Mouse (Mus musculus) megakaryocyte progenitor cell, adult 5-6 weeks (primary cell): ENCODE results near the gene Sf3b6. TPM values are rescaled to one million over a fixed set of nuclear protein-coding genes. Genes with fewer than 3 reads are reported as not detected.

Experiments used
- ATAC-seq: replicated peaks from 2 replicates; pipeline ENCODE4 v1.8.0; 2016; ENCODE audit warnings: mild to moderate bottlenecking, moderate TSS enrichment, inconsistent platforms; ENCODE audit not compliant: poor library complexity
- total RNA-seq, 2 experiments: library from RNA; stranded (forward) in 1 of 2; stranded (reverse) in 1 of 2; fragments of 157-497, 149-512 nt in 1 of 2; fragments of 200-1000 nt in 1 of 2; gene quantifications; 2 replicates each; pipeline versions ENCODE4 v1.2.3 to v1.2.4; 2015 to 2017

Gene Sf3b6
- total RNA-seq, 2 experiments from 2014 or later = 158 to 286 TPM

DNA sequence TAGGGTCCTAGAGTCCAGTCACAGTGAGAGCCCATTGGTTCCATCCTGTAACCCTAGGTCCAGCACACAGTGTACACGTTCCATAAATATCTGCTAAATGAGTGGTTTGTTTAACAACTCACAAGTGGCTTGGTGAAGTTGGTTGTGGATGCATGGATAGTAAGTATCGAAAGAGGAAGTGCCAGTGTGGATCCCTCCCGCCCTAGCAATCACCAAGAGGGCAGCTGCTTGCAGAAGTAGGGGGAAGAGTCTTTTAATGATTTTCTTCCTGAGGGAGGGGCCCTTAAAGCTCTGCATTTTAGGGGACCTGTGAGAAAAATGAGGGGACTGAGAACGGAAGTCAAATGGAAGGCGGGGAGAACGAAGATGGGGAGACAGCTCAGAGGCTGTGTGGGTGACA is 22.7 kb downstream of the Sf3b6 start:
- peak; percentile 29 for ATAC-seq

GRCm38 (mm10) chr12:4840741-4841140 is 23.4 kb downstream of the Sf3b6 start:
- peak; percentile 15 for ATAC-seq

GRCm38 (mm10) chr12:4841392-4841887 is 24.1 kb downstream of the Sf3b6 start, which contains the start of gene Fkbp1b:
Gene Fkbp1b (minus strand): TSS chr12:4841591.
- peak; percentile 48 for ATAC-seq

- ATAC-seq = no peak
Observed at GRCm38 (mm10) chr12:4842456-4842855, 25.1 kb downstream of the Sf3b6 start.

GRCm38 (mm10) chr12:4842890-4843597 is 25.7 kb downstream of the Sf3b6 start, which contains the start of gene Wdcp:
Gene Wdcp (plus strand): TSS chr12:4843303.
- ATAC-seq = peak; percentile 81

DNA sequence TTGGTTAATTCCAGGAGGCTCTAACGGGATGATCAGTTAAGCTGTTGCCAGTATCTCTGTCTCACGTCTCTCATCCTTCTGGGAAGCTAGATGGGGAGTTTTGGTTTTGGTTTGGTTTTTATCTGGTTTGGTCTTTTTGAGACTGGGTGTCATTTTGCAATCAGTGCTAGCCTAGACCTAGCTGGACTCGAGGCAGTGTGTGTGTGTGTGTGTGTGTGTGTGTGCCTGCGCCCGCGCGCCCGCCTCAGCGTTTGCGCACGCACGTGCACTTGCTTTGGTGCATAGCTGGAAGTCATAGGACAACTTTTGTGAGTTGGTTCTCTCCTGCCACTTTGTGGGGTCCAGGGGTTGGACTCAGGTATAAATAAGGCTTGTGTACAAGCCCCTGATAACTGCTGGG is 26.4 kb downstream of the Sf3b6 start:
- peak; percentile 59 for ATAC-seq

DNA sequence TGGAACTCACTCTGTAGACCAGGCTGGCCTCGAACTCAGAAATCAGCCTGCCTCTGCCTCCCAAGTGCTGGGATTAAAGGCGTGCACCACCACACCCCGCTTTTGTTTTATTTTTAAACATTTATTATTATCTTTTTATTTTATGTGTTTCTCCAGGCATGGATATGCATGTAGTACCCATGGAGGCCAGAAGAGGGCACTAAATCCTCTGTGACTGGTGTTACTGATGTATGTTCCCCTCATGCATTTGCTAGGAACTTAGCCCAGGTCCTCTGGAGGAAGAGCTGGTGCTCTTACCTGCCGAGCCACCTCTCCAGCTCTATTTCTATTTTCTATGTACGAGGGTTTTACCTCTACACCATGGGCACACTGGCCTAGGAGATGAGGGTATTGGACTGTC is 38.8 kb downstream of the Sf3b6 start:
- 0 out of 2 replicates have a peak, but pooled peaks have one; percentile 30 for ATAC-seq

GRCm38 (mm10) chr12:4856834-4857233 is 39.5 kb downstream of the Sf3b6 start:
- ATAC-seq = no peak

GRCm38 (mm10) chr12:4859241-4859914 is 42.0 kb downstream of the Sf3b6 start:
- peak; percentile 62 for ATAC-seq

DNA sequence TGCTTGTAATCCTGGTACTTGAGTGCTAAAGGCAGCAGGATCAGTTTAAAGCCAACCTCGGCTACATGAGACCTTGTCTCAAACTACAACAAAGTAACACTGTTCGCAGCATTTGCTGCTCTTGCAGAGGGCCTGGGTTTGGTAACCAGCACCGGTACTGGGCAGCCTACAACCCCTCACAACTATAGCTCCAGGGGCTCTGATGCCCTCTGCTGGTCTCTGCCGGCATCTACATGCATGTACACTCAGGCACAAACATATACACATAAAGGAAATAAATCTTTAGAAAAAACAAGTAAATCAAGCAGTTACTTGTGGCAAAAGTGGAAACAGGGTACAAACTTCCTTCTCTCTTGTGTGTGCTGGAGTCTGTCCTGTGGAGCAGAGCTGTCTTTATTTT is 45.3 kb downstream of the Sf3b6 start:
- ATAC-seq = peak; percentile 68

- no peak for ATAC-seq
Observed at GRCm38 (mm10) chr12:4863654-4864337, 46.5 kb downstream of the Sf3b6 start.

DNA sequence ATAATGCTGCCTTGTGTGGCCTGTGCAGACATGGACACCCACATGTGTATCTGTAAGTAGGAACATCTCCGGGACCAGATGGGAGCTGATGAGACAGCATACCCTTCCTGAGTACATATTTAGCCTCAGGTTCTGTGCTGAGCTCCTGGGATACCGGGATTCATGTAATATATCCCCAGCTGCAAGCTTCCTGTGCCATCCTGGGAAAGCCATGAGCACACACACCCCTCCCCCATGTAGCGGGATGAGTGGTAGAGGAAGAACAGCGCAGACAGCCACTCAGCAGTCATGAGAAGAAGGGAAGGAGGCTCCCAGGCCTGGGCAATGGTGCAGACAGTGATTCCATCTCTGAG is 47.0 kb downstream of the Sf3b6 start:
- ATAC-seq = no peak

DNA sequence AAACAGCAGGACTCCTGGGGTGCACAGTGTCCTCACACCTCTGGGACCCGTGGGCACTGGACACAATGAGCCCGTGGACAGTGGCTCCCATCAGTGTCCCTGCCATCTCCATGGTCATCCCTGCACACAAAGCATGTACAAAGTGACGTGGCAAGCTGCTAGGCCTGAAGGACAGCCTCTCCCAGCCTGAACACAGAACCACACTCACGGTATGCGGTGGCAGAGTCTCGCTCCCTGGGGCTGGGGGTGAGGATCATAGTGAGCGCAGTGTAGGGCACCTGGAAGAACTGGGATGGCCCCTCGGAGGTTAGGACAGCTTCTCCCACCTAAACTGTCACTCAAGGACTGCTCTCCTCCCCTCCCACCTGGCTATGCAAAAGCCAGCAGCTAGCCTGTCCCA is 51.6 kb downstream of the Sf3b6 start:
- ATAC-seq = no peak

DNA sequence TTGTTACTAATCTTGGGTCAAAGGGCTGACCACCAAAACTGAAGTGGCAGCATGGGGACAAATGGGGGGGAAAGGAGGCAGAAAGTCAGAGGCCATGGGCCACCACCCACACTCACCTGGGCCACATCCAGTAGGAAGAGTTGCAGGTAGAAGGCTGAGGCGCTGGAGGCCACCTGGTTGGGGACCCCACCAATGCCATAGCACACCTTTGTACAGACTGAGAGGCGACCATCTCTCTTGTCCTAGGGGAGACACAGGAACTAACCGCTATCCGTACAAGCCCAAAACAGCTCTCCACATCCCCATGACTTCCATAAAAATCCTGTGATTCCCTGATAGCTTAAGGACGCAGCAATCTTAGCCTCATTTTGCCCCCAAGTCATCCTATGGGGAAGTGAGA is 53.9 kb downstream of the Sf3b6 start:
- no peak for ATAC-seq

DNA sequence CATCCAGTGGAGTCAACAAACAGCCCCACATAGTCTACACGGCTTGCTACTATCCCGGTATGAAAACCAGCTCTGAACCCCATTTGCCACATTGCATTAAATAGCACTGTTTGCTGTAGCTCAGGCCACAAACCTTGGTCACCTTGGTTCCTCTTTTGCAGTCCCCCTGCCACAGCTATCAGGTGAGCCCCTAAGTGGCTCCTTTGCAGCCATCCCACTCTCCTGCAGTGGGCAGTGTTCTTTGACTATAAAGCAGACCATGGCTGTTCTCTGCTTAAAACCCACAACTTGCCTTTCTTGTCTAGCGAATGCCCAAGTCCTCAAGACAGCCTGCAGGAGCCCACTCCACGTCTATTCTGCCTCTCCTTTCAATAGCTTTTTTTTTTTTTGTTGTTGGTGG is 54.9 kb downstream of the Sf3b6 start:
- ATAC-seq = no peak

DNA sequence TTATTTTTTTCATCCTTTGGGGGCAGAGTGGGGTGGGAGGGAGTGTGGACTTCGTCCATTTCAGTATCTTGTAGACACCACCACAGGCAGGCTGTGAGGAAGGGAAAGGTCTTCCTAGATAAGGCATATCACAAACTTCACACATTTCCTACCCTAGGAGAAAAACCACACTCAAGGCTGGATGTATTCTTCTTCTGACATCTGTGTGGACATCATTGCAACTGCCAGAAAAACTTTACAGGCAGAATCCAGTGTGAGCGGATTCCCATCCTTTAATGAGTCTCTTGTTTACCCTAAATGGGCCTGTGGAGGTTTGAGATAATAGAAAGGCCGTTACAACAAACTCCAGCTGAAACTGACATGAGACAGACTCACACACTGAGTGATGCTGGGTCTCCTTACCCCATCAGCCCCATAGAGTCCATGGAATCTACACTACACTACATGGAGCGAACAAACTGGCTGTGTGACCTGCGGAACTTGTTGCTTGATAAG is 55.7 kb downstream of the Sf3b6 start:
- ATAC-seq = peak; percentile 74

- 0 out of 2 replicates have a peak, but pooled peaks have one; percentile 1 for ATAC-seq
Observed at GRCm38 (mm10) chr12:4873531-4873930, 56.2 kb downstream of the Sf3b6 start.

DNA sequence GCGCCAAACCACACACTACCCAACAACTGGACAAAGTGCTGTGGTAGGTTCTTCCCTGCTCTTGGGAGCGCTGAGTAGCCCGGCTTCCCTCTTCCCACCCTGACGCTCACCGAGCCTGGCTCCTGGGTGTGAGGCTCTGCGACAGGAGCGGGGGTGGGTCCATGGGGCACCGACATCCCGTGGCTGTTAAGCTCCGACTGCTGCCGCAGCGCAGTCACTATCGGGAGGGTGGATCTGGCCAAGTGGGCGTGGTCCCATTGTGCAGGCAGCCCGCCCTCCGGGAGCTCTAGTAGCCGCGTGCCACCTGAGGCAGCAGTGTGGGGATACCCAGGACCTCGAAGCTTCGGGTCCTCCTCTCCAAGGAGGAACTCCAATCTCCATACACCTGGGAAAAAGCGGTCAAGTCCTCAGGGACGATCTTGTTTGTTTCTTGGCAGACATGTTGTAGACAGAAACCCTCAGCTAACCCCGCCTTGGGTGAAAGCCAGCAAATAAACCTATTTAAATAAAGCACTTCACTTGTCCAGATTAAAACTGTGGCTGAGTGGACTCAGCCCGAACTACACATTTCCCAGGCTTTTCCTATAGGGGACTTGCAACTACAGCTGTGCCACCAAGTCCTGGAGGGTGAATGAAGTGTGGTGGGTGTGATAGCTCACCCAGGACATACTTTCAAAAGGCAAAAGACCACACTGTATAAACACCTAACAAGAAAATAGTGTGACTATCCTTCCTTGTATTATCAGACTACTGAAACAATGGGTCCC is 57.0 kb downstream of the Sf3b6 start, which contains the start of gene Mfsd2b:
Gene Mfsd2b (minus strand): TSS at position 199 of the 767 bp plus-strand sequence.
- peak; percentile 77 for ATAC-seq

DNA sequence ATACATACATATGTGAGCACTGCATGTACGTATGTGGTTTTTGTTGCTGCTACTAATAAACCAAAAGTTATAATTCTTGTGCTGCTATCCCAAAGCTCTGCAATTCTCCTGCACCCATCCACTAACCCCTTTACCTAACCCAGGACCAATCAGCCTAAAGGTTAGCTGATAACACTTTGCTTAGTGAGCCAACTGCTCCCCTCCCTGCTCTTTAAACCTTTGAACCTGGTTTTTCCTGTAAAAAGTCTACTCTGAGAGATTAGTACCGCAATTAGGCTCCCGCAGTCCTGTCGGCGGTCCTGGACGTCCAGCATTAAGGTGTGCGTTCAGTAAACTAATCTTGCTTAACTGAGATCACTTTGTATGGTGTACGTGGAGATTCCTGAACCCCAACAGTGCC is 58.3 kb downstream of the Sf3b6 start:
- no peak for ATAC-seq
